Comparison of ENCODE assay signal across 9 mouse cellular contexts in the genomic region with DNA sequence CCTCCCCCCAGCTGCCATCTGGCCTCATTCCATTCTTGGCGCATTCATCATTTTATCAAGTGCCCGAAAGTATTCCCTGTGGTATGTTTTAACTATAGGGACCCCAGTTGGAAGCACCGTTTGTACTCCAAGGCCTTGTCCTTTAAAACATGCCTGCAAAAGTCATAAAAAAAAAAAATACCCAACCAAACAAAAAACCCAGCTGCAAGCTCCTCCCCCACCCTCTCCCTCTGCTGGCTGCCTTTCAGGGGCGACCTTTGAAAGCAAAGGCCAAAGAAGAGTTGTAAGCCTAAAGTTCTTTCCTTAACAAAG. TPM values are rescaled to one million over a fixed set of nuclear protein-coding genes. Genes with fewer than 3 reads are reported as not detected.
A peak's percentile ranks its signal among the peaks of the same experiment; 100 is the strongest.
DNase-seq lines count a peak whose midpoint lies in the region; ATAC-seq lines count a peak whose summit lies in the region.
"Had no signal": no experiment of that assay in that cellular context is flagged by ENCODE, and none has a peak within 500 bp of the region (broad histone marks: within the 10 kb centered on the region; RNA-seq: fewer than 3 reads in every experiment).

No protein-coding gene starts in this region.

- peaks cover 19% of the 10 kb centered on the region; the same call in 1 of the 2 replicates for H3K4me1 ChIP-seq in forebrain, embryonic 14.5 days (ENCODE audit: control insufficient read depth, insufficient read depth, low read length)

- H3K36me3 ChIP-seq in forebrain, embryonic 14.5 days (ENCODE audit: control insufficient read depth, insufficient read depth, low read length) = peaks cover 12% of the 10 kb centered on the region; the same call in 1 of the 2 replicates

- no peaks in the 10 kb centered on the region for H3K9me3 ChIP-seq in forebrain, embryonic 14.5 days (replicated peaks; ENCODE audit: control insufficient read depth, low read length)
- H3K9me3 ChIP-seq: megakaryocyte, embryonic 14.5 days had no signal

- no peak overlapping the region; the same call in 1 of the 2 replicates for H3K9ac ChIP-seq in forebrain, embryonic 14.5 days (ENCODE audit: low read length)

- ATAC-seq in forebrain, embryonic 14.5 days = no peak

- intact Hi-C loops in heart, postnatal 25 days (cut with DNase I) = loop anchor here (2.0 to 10.0 kb wide), 5 partner anchors 49 to 191 kb away; partner anchors contain the start of gene Usp46

- no peak overlapping the region for H3K27ac ChIP-seq in forebrain, embryonic 14.5 days (ENCODE audit: low read depth, low read length)

- H3K4me2 ChIP-seq in forebrain, embryonic 14.5 days (ENCODE audit: low read length) = peak overlapping the region; percentile 75

- peak; percentile 90 for DNase-seq in heart, adult 11 months
- DNase-seq in heart, postnatal 25 days (ENCODE audit: low spot score) = no peak
- peak; percentile 55 for DNase-seq in forebrain, embryonic 14.5 days (ENCODE audit: low spot score)
- DNase-seq in kidney, adult 8-10 months = peak; percentile 71 to 72
- DNase-seq in lung, postnatal 10 days = peak; percentile 73
- peak; percentile 23 to 37 for DNase-seq in thymus, adult 18-20 months
- DNase-seq in layer of hippocampus, adult 8-10 months (ENCODE audit: low spot score in 2 of 2) = no peak
- no peak for DNase-seq in right cerebral cortex, postnatal 36 days (ENCODE audit: low spot score in 2 of 2)

- WGBS in forebrain, embryonic 14.5 days = 6% methylated on average over 4 of the region's 4 CpGs

- H3K4me3 ChIP-seq in forebrain, embryonic 14.5 days (ENCODE audit: low read depth, low read length) = peak overlapping the region; percentile 82

- H3K27me3 ChIP-seq in forebrain, embryonic 14.5 days (replicated peaks; ENCODE audit: control insufficient read depth, insufficient read depth, low read length) = no peaks in the 10 kb centered on the region

RNA-seq across cellular contexts. Expression of gene Rasl11b, which starts 1.2 kb away (rescaled TPM):
- 10 to 100 TPM; 35.8 to 50.2 TPM for total RNA-seq in heart, postnatal 25 days (2021)
- 26.6 and 27.4 TPM in 2 replicates for polyA plus RNA-seq in forebrain, embryonic 14.5 days (2014; fragmentation: Nextera tagmentation; extraction: Ambion mirVana)
- total RNA-seq in layer of hippocampus, adult 8-10 months (2022) = 10 to 100 TPM; 60.9 to 67.0 (median 63.6) TPM

Comparison
In these comparisons a context has a peak if more than half of its experiments do, and no peak if none do; other contexts are left out.
1. DNase-seq: peak in heart, adult 11 months (single experiment), forebrain, embryonic 14.5 days (single experiment), kidney, adult 8-10 months (2 of 2), lung, postnatal 10 days (single experiment) and thymus, adult 18-20 months (2 of 2); none in heart, postnatal 25 days (single experiment), layer of hippocampus, adult 8-10 months (0 of 2) and right cerebral cortex, postnatal 36 days (0 of 2).